Mouse (Mus musculus) heart, postnatal 0 days (tissue): ENCODE measurements around the gene Lrig2. TPM values are rescaled to one million over a fixed set of nuclear protein-coding genes. Genes with fewer than 3 reads are reported as not detected.

Experiments
- ATAC-seq: fragments of 200-750 bp; cut with Nextera tagmentation; 2 replicates; pipeline ENCODE4 v1.8.0; 2017; ENCODE audit warnings: low read depth, moderate number of reproducible peaks, moderate library complexity; ENCODE audit not compliant: insufficient read depth
- DNase-seq: peaks from one replicate; pipeline ENCODE4 v3.0.0-alpha.2; 2016; ENCODE audit warnings: low spot score
- H3K27ac ChIP-seq: fragments of 300-500 bp; sonication (generic); 2 replicates; pipeline ENCODE4 v1.5.1; 2014; ENCODE audit warnings: low read depth, mild to moderate bottlenecking
- H3K27me3 ChIP-seq: fragments of 300-500 bp; sonication (generic); 2 replicates; pipeline ENCODE4 v1.6.1; 2014; ENCODE audit warnings: low read length, mixed read lengths; ENCODE audit not compliant: control insufficient read depth, insufficient read depth
- H3K36me3 ChIP-seq: fragments of 300-500 bp; sonication (generic); replicated peaks from 2 replicates; pipeline ENCODE4 v1.6.1; 2014; ENCODE audit warnings: low read length, mixed read lengths; ENCODE audit not compliant: control insufficient read depth, insufficient read depth
- H3K4me1 ChIP-seq: fragments of 300-500 bp; sonication (generic); 2 replicates; pipeline ENCODE4 v1.6.1; 2014; ENCODE audit warnings: antibody characterized with exemption; ENCODE audit not compliant: control insufficient read depth, insufficient read depth
- H3K4me2 ChIP-seq: fragments of 300-500 bp; sonication (generic); 2 replicates; pipeline ENCODE4 v1.6.1; 2014; ENCODE audit warnings: low read depth, mild to moderate bottlenecking, low read length, moderate library complexity
- H3K4me3 ChIP-seq: fragments of 300-500 bp; sonication (generic); 2 replicates; pipeline ENCODE4 v1.5.1; 2014; ENCODE audit warnings: low read depth, low read length
- H3K9ac ChIP-seq: fragments of 300-500 bp; sonication (generic); replicated peaks from 2 replicates; pipeline ENCODE4 v1.6.1; 2014; ENCODE audit warnings: low read depth, low read length, mixed read lengths
- H3K9me3 ChIP-seq: fragments of 300-500 bp; sonication (generic); replicated peaks from 2 replicates; pipeline ENCODE4 v1.6.1; 2016; ENCODE audit warnings: low read length; ENCODE audit not compliant: control insufficient read depth
- CTCF ChIP-seq: IDR thresholded peaks from 2 replicates; pipeline ENCODE4 v1.5.1; 2016; ENCODE audit warnings: antibody characterized with exemption, control low read depth, low read depth
- EP300 ChIP-seq: IDR thresholded peaks from 2 replicates; pipeline ENCODE4 v1.6.1; 2016; ENCODE audit warnings: antibody characterized with exemption, low read depth
- WGBS: fragments of 180-500 bp; shearing (Covaris S2); extraction: QIAGEN DNeasy Blood & Tissue Kit; methylation state at CpG from one replicate; pipeline ENCODE4 v1.1.7; 2014; 5-methylcytosine and 5-hydroxymethylcytosine counted together
- polyA plus RNA-seq: library from polyadenylated mRNA; unstranded; fragments of >200 nt; fragmentation: Nextera tagmentation; extraction: Ambion mirVana; gene quantifications from 2 replicates; pipeline ENCODE4 v1.2.1, GENCODE M21; 2015
- total RNA-seq: library from RNA; depleted of rRNA; stranded (reverse); fragments of >200 nt; gene quantifications from 2 replicates; pipeline ENCODE4 v1.2.3, GENCODE M21; 2014; ENCODE audit warnings: low replicate concordance

Gene Lrig2
- total and polyA plus RNA-seq, 2 experiments from 2014 or later: 7.2 to 18.7 TPM

- Histone ChIP-seq H3K27ac (no peak overlapping the region), H3K36me3 (no peaks in the 10 kb centered on the region), H3K4me3 (no peak overlapping the region), H3K9me3 (no peaks in the 10 kb centered on the region), H3K4me2 (no peak overlapping the region), H3K4me1 (peaks cover 5% of the 10 kb centered on the region; the same call in 1 of the 2 replicates), H3K27me3 (no peaks in the 10 kb centered on the region), H3K9ac (no peak overlapping the region)
- DNase-seq (no peak), ATAC-seq (no peak)
- TF ChIP-seq EP300 (no peak), CTCF (no peak)
- 73% methylated on average over 3 of the region's 3 CpGs for WGBS
Measured at GRCm38 (mm10) chr3:104518411-104518810, 6.7 kb upstream of the Lrig2 start.

DNA sequence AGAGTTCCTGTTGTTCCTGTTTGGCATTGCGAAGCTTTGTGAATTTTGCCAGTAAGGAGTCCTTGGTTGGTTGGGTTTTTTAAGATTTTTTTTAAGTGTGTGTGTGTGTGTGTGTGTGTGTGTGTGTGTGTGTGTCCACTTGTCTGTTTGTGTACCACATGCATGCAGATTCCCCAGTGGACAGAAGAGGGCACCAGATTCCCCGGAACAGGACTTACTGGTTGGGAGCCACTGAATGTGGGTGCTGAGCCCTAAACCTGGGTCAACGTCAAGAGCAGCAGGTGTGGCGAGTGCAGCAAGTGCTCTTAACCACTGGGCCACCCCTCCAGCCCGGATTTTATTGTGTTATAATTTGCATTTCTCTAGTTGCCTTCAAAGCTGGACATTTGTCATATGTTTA is 5.4 kb upstream of the Lrig2 start:
- Histone ChIP-seq H3K4me2 (no peak overlapping the region), H3K27me3 (no peaks in the 10 kb centered on the region), H3K27ac (no peak overlapping the region), H3K9ac (no peak overlapping the region), H3K4me1 (peaks cover 5% of the 10 kb centered on the region; the same call in 1 of the 2 replicates), H3K36me3 (no peaks in the 10 kb centered on the region), H3K4me3 (no peak overlapping the region), H3K9me3 (no peaks in the 10 kb centered on the region)
- WGBS: 89% methylated on average over 5 of the region's 5 CpGs
- TF ChIP-seq EP300: no peak
- no peak for TF ChIP-seq CTCF
- ATAC-seq: no peak
- DNase-seq: no peak

DNA sequence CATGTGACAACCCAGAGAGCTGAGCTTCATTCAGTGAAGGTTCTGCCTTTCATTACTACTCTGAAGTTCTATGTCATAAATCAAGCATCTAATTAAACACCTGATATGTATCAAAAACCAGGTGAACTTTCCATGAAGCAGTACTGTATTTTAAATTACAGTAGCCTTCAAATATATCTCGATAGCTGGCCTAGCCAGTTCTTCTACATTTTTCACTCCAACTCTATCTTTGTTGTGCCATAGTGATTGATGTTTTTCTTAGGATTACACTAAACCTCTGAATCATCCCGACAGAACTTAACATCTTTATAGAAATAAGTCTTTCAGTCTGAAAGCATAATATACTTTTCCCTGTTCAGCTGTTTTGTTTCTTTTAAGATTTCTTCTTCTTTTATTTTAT is 2.8 kb upstream of the Lrig2 start:
- H3K9ac ChIP-seq: no peak overlapping the region
- no peaks in the 10 kb centered on the region for H3K9me3 ChIP-seq
- ATAC-seq: no peak
- no peak overlapping the region for H3K4me2 ChIP-seq
- H3K4me1 ChIP-seq: peaks cover 8% of the 10 kb centered on the region; the same call in 1 of the 2 replicates
- WGBS: 77% methylated on average over 2 of the region's 2 CpGs
- no peaks in the 10 kb centered on the region for H3K27me3 ChIP-seq
- TF ChIP-seq EP300: no peak
- no peak for TF ChIP-seq CTCF
- H3K36me3 ChIP-seq: no peaks in the 10 kb centered on the region
- H3K4me3 ChIP-seq: no peak overlapping the region
- no peak for DNase-seq
- H3K27ac ChIP-seq: no peak overlapping the region

DNA sequence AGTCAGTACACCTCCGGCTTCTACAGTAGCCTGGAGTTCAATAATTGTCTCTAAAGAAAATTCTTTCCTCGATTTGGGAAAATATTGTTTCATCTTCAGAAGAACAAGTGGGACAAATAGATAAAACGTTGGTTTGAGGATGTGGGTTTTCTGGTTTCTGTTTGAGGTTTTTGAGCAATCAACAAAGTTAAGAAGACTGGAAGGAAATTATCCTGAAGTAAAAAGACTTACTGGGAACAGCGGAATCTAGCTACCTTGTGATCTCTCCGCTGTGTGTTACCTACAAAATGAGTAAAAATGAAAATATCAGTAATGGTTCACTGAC is 668 bp upstream of the Lrig2 start:
- peak overlapping the region; percentile 92 for H3K27ac ChIP-seq
- no peak for ATAC-seq
- no peaks in the 10 kb centered on the region for H3K36me3 ChIP-seq
- no peaks in the 10 kb centered on the region for H3K27me3 ChIP-seq
- no peak for DNase-seq
- peaks cover 14% of the 10 kb centered on the region for H3K4me1 ChIP-seq
- no peaks in the 10 kb centered on the region for H3K9me3 ChIP-seq
- TF ChIP-seq EP300 (no peak), CTCF (no peak)
- peak overlapping the region; percentile 68 for H3K4me2 ChIP-seq
- WGBS: 28% methylated on average over 5 of the region's 5 CpGs
- H3K9ac ChIP-seq: peak overlapping the region; percentile 38
- H3K4me3 ChIP-seq: peak overlapping the region; percentile 69

DNA sequence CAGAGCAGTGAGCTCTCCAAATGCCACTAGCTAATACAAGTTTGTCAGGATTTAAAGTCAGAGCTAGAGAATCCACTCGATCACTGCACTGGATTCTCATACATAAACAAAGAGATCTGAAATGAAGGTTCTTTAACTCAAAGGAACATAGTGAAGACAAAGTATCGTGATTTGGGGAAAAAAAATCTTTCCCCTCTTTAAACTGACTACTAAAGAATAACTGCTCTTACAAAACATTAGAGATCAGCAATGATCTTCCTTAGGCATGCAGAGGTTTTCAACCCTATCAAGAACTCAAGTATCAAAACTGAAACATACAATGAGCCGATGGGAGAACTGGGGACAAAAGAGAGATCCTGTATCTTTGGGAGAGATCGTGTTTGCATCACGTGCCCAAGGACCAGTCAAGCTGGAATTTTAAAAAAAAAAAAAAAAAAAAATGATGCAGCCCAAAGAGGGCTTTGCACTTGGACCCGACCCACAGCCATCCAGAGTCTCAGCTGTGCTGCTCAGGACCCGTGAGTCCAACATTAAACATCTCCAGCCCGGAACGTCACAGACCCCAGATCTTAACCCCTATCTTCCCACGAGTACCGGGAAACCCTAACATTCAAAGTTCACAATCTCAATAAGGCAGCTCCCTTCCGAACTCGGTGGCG is 818 bp downstream of the Lrig2 start:
- H3K27ac ChIP-seq: peak overlapping the region; percentile 92
- H3K27me3 ChIP-seq: no peaks in the 10 kb centered on the region
- peaks cover 14% of the 10 kb centered on the region for H3K4me1 ChIP-seq
- H3K4me3 ChIP-seq: peak overlapping the region; percentile 69
- peak overlapping the region; percentile 68 for H3K9ac ChIP-seq
- H3K9me3 ChIP-seq: no peaks in the 10 kb centered on the region
- no peaks in the 10 kb centered on the region for H3K36me3 ChIP-seq
- under 1% methylated on average over 14 of the region's 14 CpGs for WGBS
- TF ChIP-seq CTCF (no peak), EP300 (no peak)
- H3K4me2 ChIP-seq: peak overlapping the region; percentile 64
- DNase-seq (no peak), ATAC-seq (0 out of 2 replicates have a peak, but pooled peaks have one; percentile 3)

- TF ChIP-seq EP300 (no peak), CTCF (no peak)
- Histone ChIP-seq H3K27me3 (no peaks in the 10 kb centered on the region), H3K9me3 (no peaks in the 10 kb centered on the region), H3K4me3 (no peak overlapping the region), H3K4me1 (no peaks in the 10 kb centered on the region), H3K4me2 (no peak overlapping the region), H3K36me3 (peaks cover 4% of the 10 kb centered on the region; the same call in 1 of the 2 replicates), H3K27ac (no peak overlapping the region), H3K9ac (no peak overlapping the region)
- ATAC-seq (no peak), DNase-seq (no peak)
- WGBS: 77% methylated on average over 2 of the region's 2 CpGs
Measured at GRCm38 (mm10) chr3:104501648-104502047, 10.1 kb downstream of the Lrig2 start.
